Mouse (Mus musculus): ENCODE measurements at regions not wholly inside any gene's neighbourhood (a gene's known extent, or its start where the extent isn't known, plus 50 kb on each side); places are given as distances from the start of the nearest gene placed in this dataset.

DNA sequence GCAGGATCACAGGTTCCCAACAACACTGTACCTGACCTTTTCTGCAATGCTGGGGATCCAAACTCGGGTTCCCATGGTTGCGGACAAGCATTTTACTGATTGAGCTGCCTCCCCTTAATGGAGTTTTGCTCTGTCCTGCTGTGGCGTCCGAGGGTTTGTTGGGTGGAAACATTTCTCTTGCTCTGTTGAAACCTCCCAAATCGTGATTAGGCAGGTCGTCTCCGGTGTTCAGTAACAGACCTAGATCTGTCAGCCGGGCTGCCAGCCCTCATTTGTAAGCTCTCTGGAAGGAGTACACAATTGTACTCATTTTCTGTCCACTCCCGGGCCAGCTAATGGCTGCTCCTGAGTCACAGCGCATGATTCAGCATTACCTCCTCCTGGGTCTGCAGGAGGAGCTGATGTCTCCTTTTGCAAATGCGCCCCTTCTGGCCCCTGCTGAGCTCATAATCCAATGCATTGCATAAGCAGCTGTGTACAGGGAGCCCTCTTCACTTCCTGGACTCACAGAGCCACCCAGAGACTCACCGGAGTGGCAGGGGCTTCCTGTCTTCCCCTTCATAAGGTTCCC, 49.8 kb upstream of the Sipa1l2 start:
- no peaks in the 10 kb centered on the region for H3K36me3 ChIP-seq (ENCODE audit: control insufficient read depth, insufficient read depth, low read length)
- 38% methylated on average over 12 of the region's 12 CpGs for WGBS
- H3K9me3 ChIP-seq (replicated peaks; ENCODE audit: control insufficient read depth, low read length) = no peaks in the 10 kb centered on the region
- 0 out of 2 replicates have a peak overlapping the region, but pooled peaks have one; percentile 13 for H3K9ac ChIP-seq (ENCODE audit: low read length)
- ATAC-seq = no peak
- no peak overlapping the region for H3K27ac ChIP-seq (ENCODE audit: low read depth, low read length)
- H3K27me3 ChIP-seq (replicated peaks; ENCODE audit: control insufficient read depth, insufficient read depth, low read length) = no peaks in the 10 kb centered on the region
- no peak overlapping the region for H3K4me2 ChIP-seq (ENCODE audit: low read length)
- DNase-seq (ENCODE audit: low spot score) = peak; percentile 36
- H3K4me3 ChIP-seq (ENCODE audit: low read depth, low read length) = no peak overlapping the region
- H3K4me1 ChIP-seq (ENCODE audit: control insufficient read depth, insufficient read depth, low read length) = no peaks in the 10 kb centered on the region

Measured in forebrain, embryonic 14.5 days (tissue).